Mouse (Mus musculus) cerebellum, adult 2 months (tissue): ENCODE measurements at regions not wholly inside any gene's neighbourhood (a gene's known extent, or its start where the extent isn't known, plus 50 kb on each side); places are given as distances from the start of the nearest gene placed in this dataset.

Source experiments
- CTCF ChIP-seq: fragments of 200-500 bp; IDR thresholded peaks from 2 replicates; pipeline ENCODE4 v1.5.1; 2011; ENCODE audit warnings: low read depth, mild to moderate bottlenecking, control low read depth, low read length, moderate library complexity, borderline replicate concordance; ENCODE audit not compliant: insufficient read depth
- POLR2A ChIP-seq: fragments of 200-500 bp; IDR thresholded peaks from 2 replicates; pipeline ENCODE4 v1.6.1; 2011; ENCODE audit warnings: low read length, control low read depth, borderline replicate concordance; ENCODE audit not compliant: insufficient read depth

DNA sequence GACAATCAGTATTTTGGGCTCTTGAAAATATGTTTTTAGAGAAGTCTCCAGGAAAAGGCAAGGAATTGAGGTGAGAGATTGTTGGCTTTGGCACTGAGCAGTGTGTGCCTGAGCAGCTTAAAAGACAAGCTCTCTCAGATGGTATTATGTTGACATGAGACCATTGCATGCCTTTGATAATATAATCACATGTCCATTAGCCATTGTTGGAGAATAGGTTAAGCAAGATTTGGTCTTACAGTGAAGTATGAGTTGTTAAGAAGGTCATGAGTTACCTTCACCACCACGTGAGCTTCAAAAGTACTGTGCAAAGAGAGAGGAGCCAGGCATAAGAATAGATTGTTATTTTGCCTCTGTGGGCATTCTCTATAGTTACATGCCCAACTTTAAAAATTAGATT lies 850.0 kb upstream of the Sox9 start:
- no peak for TF ChIP-seq POLR2A
- no peak for TF ChIP-seq CTCF
